Mouse (Mus musculus) bone marrow macrophage, adult 2 months (primary cell): ENCODE results near the gene Ggt7.

Experiments used
- CTCF ChIP-seq: IDR thresholded peaks from 2 replicates; pipeline ENCODE4 v1.5.1; 2012; ENCODE audit warnings: low read depth, mild to moderate bottlenecking, low read length, moderate library complexity
- POLR2A ChIP-seq: IDR thresholded peaks from 2 replicates; pipeline ENCODE4 v1.6.1; 2012; ENCODE audit warnings: mild to moderate bottlenecking, low read depth, low read length, borderline replicate concordance

DNA sequence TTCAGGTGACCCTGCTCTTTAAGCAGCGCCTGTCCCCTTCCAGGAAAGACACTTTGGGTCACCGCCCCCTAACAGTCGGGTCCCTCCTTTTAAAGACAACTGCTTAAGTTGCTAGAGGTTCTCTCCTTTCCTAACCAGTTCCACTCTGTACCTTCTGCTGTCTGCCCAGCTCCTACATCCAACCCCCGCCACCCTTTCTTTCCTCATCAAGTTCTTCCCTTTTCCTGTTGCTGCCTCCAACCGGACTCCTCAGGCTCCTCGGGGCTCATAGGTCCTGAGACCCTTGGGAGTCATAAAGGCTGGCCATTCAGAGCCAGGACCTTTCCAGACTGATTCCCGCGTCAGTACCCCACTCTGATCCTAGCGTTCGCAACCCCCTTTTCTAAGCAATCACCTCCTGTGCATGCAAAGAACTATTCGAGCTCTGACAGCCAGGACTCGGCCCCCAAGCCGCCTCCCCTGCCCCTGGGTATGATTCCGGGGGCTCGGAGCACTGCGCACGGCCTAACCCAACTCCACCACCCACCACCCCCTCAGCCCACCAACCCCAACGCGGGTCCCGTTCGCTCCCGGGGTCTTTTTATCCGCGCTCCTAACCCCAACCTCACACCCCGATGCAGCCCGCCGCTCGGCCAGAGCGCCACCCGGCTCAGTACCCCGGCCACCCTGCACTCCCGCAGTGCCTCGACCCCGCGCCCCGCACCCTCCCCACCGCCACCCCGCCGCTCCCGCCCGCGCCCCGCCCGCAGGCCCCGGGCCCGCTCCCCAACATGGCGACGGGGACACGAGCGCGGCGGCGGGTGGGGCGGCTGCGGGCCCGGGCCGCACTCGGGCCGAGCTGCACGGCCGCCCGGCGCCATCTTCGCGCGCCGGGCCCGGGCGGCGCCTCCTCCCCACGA lies 45.1 kb downstream of the Ggt7 start:
- TF ChIP-seq CTCF (no peak), POLR2A (no peak)
